Mouse (Mus musculus) neural tube, embryonic 14.5 days (tissue): ENCODE results near the gene Crybg3. TPM values are rescaled to one million over a fixed set of nuclear protein-coding genes. Genes with fewer than 3 reads are reported as not detected.

Experiments
- ATAC-seq: fragments of 200-750 bp; cut with Nextera tagmentation; 2 replicates; pipeline ENCODE4 v1.8.0; 2017; ENCODE audit warnings: low read depth, mild to moderate bottlenecking, moderate TSS enrichment, moderate library complexity
- H3K27ac ChIP-seq: fragments of 300-500 bp; sonication (generic); 2 replicates; pipeline ENCODE4 v1.5.1; 2014; ENCODE audit warnings: low read depth, mild to moderate bottlenecking, control low read depth, low read length, moderate library complexity, mixed read lengths
- H3K27me3 ChIP-seq: fragments of 300-500 bp; sonication (generic); 2 replicates; pipeline ENCODE4 v1.6.1; 2014; ENCODE audit warnings: low read length; ENCODE audit not compliant: control insufficient read depth, insufficient read depth
- H3K36me3 ChIP-seq: fragments of 300-500 bp; sonication (generic); 2 replicates; pipeline ENCODE4 v1.6.1; 2014; ENCODE audit warnings: low read length, mixed read lengths; ENCODE audit not compliant: control insufficient read depth, insufficient read depth
- H3K4me1 ChIP-seq: fragments of 300-500 bp; sonication (generic); 2 replicates; pipeline ENCODE4 v1.6.1; 2014; ENCODE audit warnings: low read length; ENCODE audit not compliant: control insufficient read depth, insufficient read depth
- H3K4me2 ChIP-seq: fragments of 300-500 bp; sonication (generic); 2 replicates; pipeline ENCODE4 v1.6.1; 2014; ENCODE audit warnings: mild to moderate bottlenecking, low read depth, low read length, control low read depth
- H3K4me3 ChIP-seq: fragments of 300-500 bp; sonication (generic); 2 replicates; pipeline ENCODE4 v1.5.1; 2014; ENCODE audit warnings: low read depth, low read length, control low read depth, mixed read lengths
- H3K9ac ChIP-seq: fragments of 300-500 bp; sonication (generic); replicated peaks from 2 replicates; pipeline ENCODE4 v1.6.1; 2014; ENCODE audit warnings: low read depth, mild to moderate bottlenecking, control low read depth, low read length, mixed read lengths
- H3K9me3 ChIP-seq: fragments of 300-500 bp; sonication (generic); 2 replicates; pipeline ENCODE4 v1.6.1; 2016; ENCODE audit warnings: low read length; ENCODE audit not compliant: control insufficient read depth
- WGBS: fragments of 180-500 bp; shearing (Covaris S2); extraction: QIAGEN DNeasy Blood & Tissue Kit; methylation state at CpG from one replicate; pipeline ENCODE4 v1.1.7; 2014; 5-methylcytosine and 5-hydroxymethylcytosine counted together
- polyA plus RNA-seq: library from polyadenylated mRNA; unstranded; fragments of >200 nt; fragmentation: Nextera tagmentation; extraction: Ambion mirVana; gene quantifications from 2 replicates; pipeline ENCODE4 v1.2.1, GENCODE M21; 2014

The Crybg3 gene
- polyA plus RNA-seq, 1 experiment from 2014 or later, result 2.2 TPM

- Histone ChIP-seq H3K9me3 (no peaks in the 10 kb centered on the region), H3K4me3 (no peak overlapping the region), H3K4me1 (peaks cover 11% of the 10 kb centered on the region), H3K4me2 (no peak overlapping the region), H3K27me3 (no peaks in the 10 kb centered on the region), H3K27ac (no peak overlapping the region), H3K9ac (no peak overlapping the region), H3K36me3 (no peaks in the 10 kb centered on the region)
- ATAC-seq, result peak; percentile 78
- WGBS, result 91% methylated on average over 15 of the region's 15 CpGs
These were observed 51.1 kb downstream of the Crybg3 start for GRCm38 (mm10) chr16:59549631-59550030.

- ATAC-seq, result peak; percentile 47; the same call in 1 of the 2 replicates
- no peak overlapping the region for H3K4me2 ChIP-seq
- no peak overlapping the region for H3K9ac ChIP-seq
- H3K27ac ChIP-seq, result no peak overlapping the region
- WGBS, result 88% methylated on average over 4 of the region's 4 CpGs
- H3K27me3 ChIP-seq, result no peaks in the 10 kb centered on the region
- no peaks in the 10 kb centered on the region for H3K9me3 ChIP-seq
- H3K4me3 ChIP-seq, result no peak overlapping the region
- peaks cover 11% of the 10 kb centered on the region for H3K4me1 ChIP-seq
- H3K36me3 ChIP-seq, result no peaks in the 10 kb centered on the region
These were observed 52.2 kb downstream of the Crybg3 start for GRCm38 (mm10) chr16:59548582-59548947.

DNA sequence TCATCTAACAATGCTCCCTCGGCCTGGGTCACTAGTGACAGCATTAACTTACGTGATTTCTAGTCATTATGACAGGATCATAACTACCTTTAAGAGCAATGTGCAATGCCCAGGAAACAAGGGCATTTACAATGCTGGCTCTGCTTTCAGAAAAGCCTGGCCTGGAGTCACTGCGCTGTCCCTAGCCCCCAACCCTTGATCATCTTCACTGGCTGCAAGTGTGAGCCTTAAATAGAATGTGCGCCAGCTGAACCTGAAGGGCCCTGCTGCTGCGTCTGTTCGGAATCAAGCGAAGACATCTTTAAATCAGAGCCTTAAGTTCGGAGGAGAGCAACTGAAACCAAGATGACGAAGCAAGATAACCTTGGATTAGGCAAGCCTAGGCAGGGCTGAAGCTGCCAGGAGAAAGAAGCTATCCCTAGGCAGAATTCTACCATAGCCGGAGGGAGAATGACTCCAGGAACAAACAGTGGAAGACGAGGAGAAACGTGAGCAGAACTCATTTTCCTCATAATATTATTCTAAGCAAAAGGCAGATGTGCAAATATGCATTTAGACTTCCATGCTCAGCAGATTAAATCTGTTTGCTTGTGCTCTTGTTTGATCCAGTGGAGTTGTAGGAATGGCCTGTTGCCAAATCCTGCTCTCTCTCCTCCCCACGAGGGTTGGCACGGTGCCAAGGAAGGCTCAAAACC, 52.7 kb downstream of the Crybg3 start:
- Histone ChIP-seq H3K4me3 (no peak overlapping the region), H3K4me1 (peaks cover 11% of the 10 kb centered on the region), H3K9me3 (no peaks in the 10 kb centered on the region), H3K9ac (no peak overlapping the region), H3K4me2 (no peak overlapping the region), H3K27ac (no peak overlapping the region), H3K36me3 (no peaks in the 10 kb centered on the region), H3K27me3 (no peaks in the 10 kb centered on the region)
- WGBS, result 76% methylated on average over 14 of the region's 14 CpGs
- peak; percentile 38; the same call in 1 of the 2 replicates for ATAC-seq

GRCm38 (mm10) chr16:59547466-59547865, 53.3 kb downstream of the Crybg3 start:
- H3K4me3 ChIP-seq, result no peak overlapping the region
- no peaks in the 10 kb centered on the region for H3K36me3 ChIP-seq
- peaks cover 11% of the 10 kb centered on the region for H3K4me1 ChIP-seq
- WGBS, result 32% methylated on average over 4 of the region's 4 CpGs
- H3K9me3 ChIP-seq, result no peaks in the 10 kb centered on the region
- H3K27me3 ChIP-seq, result no peaks in the 10 kb centered on the region
- no peak overlapping the region for H3K9ac ChIP-seq
- no peak overlapping the region for H3K27ac ChIP-seq
- no peak overlapping the region for H3K4me2 ChIP-seq
- ATAC-seq, result 0 out of 2 replicates have a peak, but pooled peaks have one; percentile 22

- H3K4me1 ChIP-seq, result peaks cover 11% of the 10 kb centered on the region
- no peak for ATAC-seq
- H3K4me2 ChIP-seq, result no peak overlapping the region
- WGBS, result 88% methylated on average over 2 of the region's 2 CpGs
- H3K36me3 ChIP-seq, result no peaks in the 10 kb centered on the region
- H3K4me3 ChIP-seq, result no peak overlapping the region
- H3K9ac ChIP-seq, result no peak overlapping the region
- H3K27me3 ChIP-seq, result no peaks in the 10 kb centered on the region
- no peaks in the 10 kb centered on the region for H3K9me3 ChIP-seq
- H3K27ac ChIP-seq, result no peak overlapping the region
These were observed 55.4 kb downstream of the Crybg3 start for GRCm38 (mm10) chr16:59545360-59545759.

GRCm38 (mm10) chr16:59541382-59541781, 59.4 kb downstream of the Crybg3 start:
- Histone ChIP-seq H3K4me1 (no peaks in the 10 kb centered on the region), H3K9ac (no peak overlapping the region), H3K36me3 (no peaks in the 10 kb centered on the region), H3K4me3 (no peak overlapping the region), H3K9me3 (no peaks in the 10 kb centered on the region), H3K27me3 (no peaks in the 10 kb centered on the region), H3K4me2 (no peak overlapping the region), H3K27ac (no peak overlapping the region)
- ATAC-seq, result no peak
- WGBS, result 91% methylated on average over 4 of the region's 4 CpGs

- H3K9ac ChIP-seq, result no peak overlapping the region
- no peak overlapping the region for H3K27ac ChIP-seq
- H3K36me3 ChIP-seq, result no peaks in the 10 kb centered on the region
- H3K4me3 ChIP-seq, result no peak overlapping the region
- H3K4me1 ChIP-seq, result no peaks in the 10 kb centered on the region
- no peak overlapping the region for H3K4me2 ChIP-seq
- 90% methylated on average over 3 of the region's 3 CpGs for WGBS
- H3K9me3 ChIP-seq, result no peaks in the 10 kb centered on the region
- H3K27me3 ChIP-seq, result no peaks in the 10 kb centered on the region
- no peak for ATAC-seq
These were observed 59.8 kb downstream of the Crybg3 start for GRCm38 (mm10) chr16:59540944-59541343.

DNA sequence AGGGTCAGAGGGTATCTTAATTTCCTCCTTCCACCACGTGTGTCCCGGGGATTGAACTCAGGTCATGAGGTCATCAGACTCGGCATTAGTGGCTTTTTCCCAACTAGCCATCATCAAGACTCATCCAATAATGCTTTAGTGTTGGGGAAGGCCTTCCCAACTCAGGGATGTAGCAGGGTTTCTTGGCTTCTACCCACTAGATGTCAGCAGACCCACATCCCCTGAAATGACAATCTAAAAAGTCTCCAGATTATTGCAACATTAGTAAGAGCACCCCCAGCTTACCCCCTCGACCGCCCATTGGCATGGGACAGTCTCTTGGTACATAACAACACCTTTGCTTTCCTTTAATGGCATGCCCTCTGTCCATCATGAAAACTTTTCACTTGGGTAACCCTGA, 65.1 kb downstream of the Crybg3 start:
- H3K9me3 ChIP-seq, result no peaks in the 10 kb centered on the region
- ATAC-seq, result no peak
- H3K4me1 ChIP-seq, result no peaks in the 10 kb centered on the region
- WGBS, result 86% methylated on average over 5 of the region's 5 CpGs
- no peaks in the 10 kb centered on the region for H3K27me3 ChIP-seq
- H3K27ac ChIP-seq, result no peak overlapping the region
- H3K9ac ChIP-seq, result no peak overlapping the region
- H3K4me2 ChIP-seq, result no peak overlapping the region
- no peaks in the 10 kb centered on the region for H3K36me3 ChIP-seq
- H3K4me3 ChIP-seq, result no peak overlapping the region

DNA sequence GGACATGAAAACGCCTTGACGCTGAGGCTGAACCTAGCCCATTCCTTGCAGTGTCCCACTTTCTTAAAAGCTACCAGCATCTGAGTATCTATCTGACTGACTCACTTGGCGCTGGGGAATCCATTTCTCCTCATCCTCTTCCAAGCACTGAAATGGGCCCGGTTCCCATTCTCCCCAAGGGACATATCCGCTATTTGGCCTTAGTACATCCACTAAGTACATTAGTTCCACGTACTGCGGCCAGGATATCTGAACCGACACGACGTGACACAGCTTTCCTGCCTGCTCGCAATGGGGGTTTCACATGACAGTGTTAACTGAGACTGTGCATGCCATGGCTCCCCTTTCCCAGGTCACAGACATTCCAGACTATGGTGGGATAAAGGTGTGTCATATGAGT, 66.4 kb downstream of the Crybg3 start:
- no peaks in the 10 kb centered on the region for H3K36me3 ChIP-seq
- H3K4me1 ChIP-seq, result no peaks in the 10 kb centered on the region
- no peak overlapping the region for H3K4me2 ChIP-seq
- no peaks in the 10 kb centered on the region for H3K9me3 ChIP-seq
- no peaks in the 10 kb centered on the region for H3K27me3 ChIP-seq
- ATAC-seq, result no peak
- WGBS, result 89% methylated on average over 11 of the region's 11 CpGs
- no peak overlapping the region for H3K9ac ChIP-seq
- H3K27ac ChIP-seq, result no peak overlapping the region
- H3K4me3 ChIP-seq, result no peak overlapping the region
